Mouse (Mus musculus) bone marrow, adult 2 months (tissue): ENCODE data around the gene Mmp15. TPM values are rescaled to one million over a fixed set of nuclear protein-coding genes. Genes with fewer than 3 reads are reported as not detected.

ENCODE experiments used
- H3K27ac ChIP-seq: fragments of 200-500 bp; 2 replicates; pipeline ENCODE4 v1.5.1; 2012; ENCODE audit warnings: low read depth, mild to moderate bottlenecking, control low read depth, inconsistent platforms, low read length; ENCODE audit not compliant: control insufficient read depth, poor library complexity, insufficient read depth
- H3K4me1 ChIP-seq: fragments of 200-500 bp; 2 replicates; pipeline ENCODE4 v1.6.1; 2011; ENCODE audit warnings: low read length; ENCODE audit not compliant: control insufficient read depth, insufficient read depth
- H3K4me3 ChIP-seq: fragments of 200-500 bp; replicated peaks from 2 replicates; pipeline ENCODE3; 2011; ENCODE audit warnings: mild to moderate bottlenecking, low read depth, low read length, control low read depth; ENCODE audit not compliant: control insufficient read depth
- CTCF ChIP-seq: fragments of 200-500 bp; IDR thresholded peaks from 2 replicates; pipeline ENCODE4 v1.5.1; 2011; ENCODE audit warnings: low read length, control low read depth; ENCODE audit not compliant: control insufficient read depth, insufficient read depth
- POLR2A ChIP-seq: fragments of 200-500 bp; IDR thresholded peaks from 2 replicates; pipeline ENCODE4 v1.6.1; 2011; ENCODE audit warnings: low read depth, mild to moderate bottlenecking, control low read depth, low read length, borderline replicate concordance; ENCODE audit not compliant: control insufficient read depth
- WGBS: fragments of 180-500 bp; shearing (Covaris S2); methylation state at CpG from one replicate; pipeline ENCODE4 v1.1.7; 2018; 5-methylcytosine and 5-hydroxymethylcytosine counted together
- polyA plus RNA-seq: library from polyadenylated mRNA; stranded (reverse); fragments of >200 nt; gene quantifications from 2 replicates; pipeline ENCODE4 v1.2.4, GENCODE M21; 2011; ENCODE audit warnings: low replicate concordance; ENCODE audit not compliant: missing spikeins, insufficient read depth, insufficient read length

Mmp15 gene
- polyA plus RNA-seq, 1 experiment = not detected

- Histone ChIP-seq H3K4me3 (no peak overlapping the region), H3K27ac (no peak overlapping the region), H3K4me1 (peaks cover 3% of the 10 kb centered on the region)
- TF ChIP-seq POLR2A = no peak
- TF ChIP-seq CTCF = no peak
- WGBS = 68% methylated on average over 7 of the region's 7 CpGs
Measured at GRCm38 (mm10) chr8:95391101-95391500, 39.0 kb downstream of the Mmp15 start.

GRCm38 (mm10) chr8:95392604-95393003 is 40.5 kb downstream of the Mmp15 start:
- 14% methylated on average over 5 of the region's 5 CpGs for WGBS
- no peak overlapping the region for H3K4me3 ChIP-seq
- TF ChIP-seq CTCF = no peak
- TF ChIP-seq POLR2A = no peak
- H3K4me1 ChIP-seq = peaks cover 3% of the 10 kb centered on the region
- H3K27ac ChIP-seq = no peak overlapping the region

- H3K4me1 ChIP-seq = peaks cover 1% of the 10 kb centered on the region
- TF ChIP-seq POLR2A = no peak
- no peak for TF ChIP-seq CTCF
- no peak overlapping the region for H3K27ac ChIP-seq
- no peak overlapping the region for H3K4me3 ChIP-seq
- 38% methylated on average over 8 of the region's 8 CpGs for WGBS
Measured at GRCm38 (mm10) chr8:95395186-95395918, 43.3 kb downstream of the Mmp15 start.

GRCm38 (mm10) chr8:95396752-95397151 is 44.7 kb downstream of the Mmp15 start:
- TF ChIP-seq POLR2A = no peak
- no peak for TF ChIP-seq CTCF
- H3K27ac ChIP-seq = no peak overlapping the region
- no peak overlapping the region for H3K4me3 ChIP-seq
- WGBS = 63% methylated on average over 11 of the region's 11 CpGs
- H3K4me1 ChIP-seq = peaks cover 1% of the 10 kb centered on the region

GRCm38 (mm10) chr8:95397201-95397600 is 45.1 kb downstream of the Mmp15 start:
- H3K4me1 ChIP-seq = peaks cover 1% of the 10 kb centered on the region
- WGBS = 66% methylated on average over 5 of the region's 5 CpGs
- H3K27ac ChIP-seq = no peak overlapping the region
- TF ChIP-seq POLR2A (no peak), CTCF (no peak)
- H3K4me3 ChIP-seq = no peak overlapping the region

- H3K4me1 ChIP-seq = no peaks in the 10 kb centered on the region; the same call in 1 of the 2 replicates
- WGBS = 82% methylated on average over 9 of the region's 9 CpGs
- H3K27ac ChIP-seq = no peak overlapping the region; the same call in 1 of the 2 replicates
- H3K4me3 ChIP-seq = no peak overlapping the region
- TF ChIP-seq POLR2A = no peak
- TF ChIP-seq CTCF = no peak
Measured at GRCm38 (mm10) chr8:95399131-95399530, 47.1 kb downstream of the Mmp15 start.

GRCm38 (mm10) chr8:95401091-95401490 is 49.0 kb downstream of the Mmp15 start:
- Histone ChIP-seq H3K4me1 (no peaks in the 10 kb centered on the region), H3K4me3 (no peak overlapping the region), H3K27ac (no peak overlapping the region)
- WGBS = 74% methylated on average over 7 of the region's 7 CpGs
- TF ChIP-seq CTCF = no peak
- TF ChIP-seq POLR2A = no peak

- Histone ChIP-seq H3K27ac (no peak overlapping the region), H3K4me1 (no peaks in the 10 kb centered on the region), H3K4me3 (no peak overlapping the region)
- TF ChIP-seq CTCF (no peak), POLR2A (no peak)
- 75% methylated on average over 5 of the region's 5 CpGs for WGBS
Measured at GRCm38 (mm10) chr8:95409518-95409917, 57.5 kb downstream of the Mmp15 start.
